Mouse (Mus musculus): Measurements from ENCODE around the gene Megf6. TPM values are rescaled to one million over a fixed set of nuclear protein-coding genes. Genes with fewer than 3 reads are reported as not detected.
A peak's percentile ranks its signal among the peaks of the same experiment; 100 is the strongest.

The Megf6 gene
- polyA plus RNA-seq, 1 experiment from 2014 or later = 25.2 TPM

DNA sequence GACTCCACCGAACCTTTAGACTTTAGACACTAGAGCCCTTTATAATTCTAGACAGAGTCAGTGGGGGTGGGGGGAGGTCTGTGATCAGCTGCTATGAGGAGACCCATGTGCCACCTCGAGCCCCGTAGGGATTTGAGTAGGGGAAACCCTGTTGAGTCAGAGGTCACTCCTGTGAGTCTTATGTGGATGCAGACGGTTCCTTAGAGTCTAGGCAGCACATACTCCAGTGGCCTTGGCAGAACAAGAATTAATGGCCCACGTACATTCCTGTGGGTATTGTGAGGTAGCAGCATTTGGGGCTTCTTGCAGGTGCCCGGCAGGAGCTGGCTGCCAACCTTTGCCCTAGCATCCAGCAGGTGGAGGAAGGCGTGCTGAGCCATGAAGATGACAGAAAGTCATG lies 60.9 kb downstream of the Megf6 start:
- H3K4me1 ChIP-seq (ENCODE audit: control insufficient read depth, insufficient read depth, low read length) = 0 out of 2 replicates have a peak, but pooled peaks cover 4% of the 10 kb centered on the region
- H3K9ac ChIP-seq (ENCODE audit: low read length) = no peak overlapping the region
- no peak overlapping the region for H3K4me3 ChIP-seq (replicated peaks; ENCODE audit: low read length)
- H3K9me3 ChIP-seq (replicated peaks; ENCODE audit: control insufficient read depth, low read length) = no peaks in the 10 kb centered on the region
- H3K4me2 ChIP-seq (ENCODE audit: low read depth, low read length) = no peak overlapping the region
- H3K36me3 ChIP-seq (ENCODE audit: control insufficient read depth, insufficient read depth, low read length) = no peaks in the 10 kb centered on the region
- no peak overlapping the region for H3K27ac ChIP-seq (ENCODE audit: low read length)
- no peaks in the 10 kb centered on the region for H3K27me3 ChIP-seq (ENCODE audit: control insufficient read depth, insufficient read depth, low read length)
- no peak for ATAC-seq (ENCODE audit: insufficient read depth, low FRiP score)
- 72% methylated on average over 7 of the region's 7 CpGs for WGBS

GRCm38 (mm10) chr4:154232295-154232694 lies 61.8 kb downstream of the Megf6 start:
- H3K9ac ChIP-seq (ENCODE audit: low read length) = no peak overlapping the region
- H3K4me2 ChIP-seq (ENCODE audit: low read depth, low read length) = no peak overlapping the region
- no peak overlapping the region for H3K27ac ChIP-seq (ENCODE audit: low read length)
- no peaks in the 10 kb centered on the region for H3K36me3 ChIP-seq (ENCODE audit: control insufficient read depth, insufficient read depth, low read length)
- 43% methylated on average over 4 of the region's 4 CpGs for WGBS
- no peaks in the 10 kb centered on the region for H3K9me3 ChIP-seq (replicated peaks; ENCODE audit: control insufficient read depth, low read length)
- ATAC-seq (ENCODE audit: insufficient read depth, low FRiP score) = no peak
- H3K4me3 ChIP-seq (replicated peaks; ENCODE audit: low read length) = no peak overlapping the region
- H3K4me1 ChIP-seq (ENCODE audit: control insufficient read depth, insufficient read depth, low read length) = peaks cover 11% of the 10 kb centered on the region; the same call in 1 of the 2 replicates
- H3K27me3 ChIP-seq (ENCODE audit: control insufficient read depth, insufficient read depth, low read length) = no peaks in the 10 kb centered on the region

DNA sequence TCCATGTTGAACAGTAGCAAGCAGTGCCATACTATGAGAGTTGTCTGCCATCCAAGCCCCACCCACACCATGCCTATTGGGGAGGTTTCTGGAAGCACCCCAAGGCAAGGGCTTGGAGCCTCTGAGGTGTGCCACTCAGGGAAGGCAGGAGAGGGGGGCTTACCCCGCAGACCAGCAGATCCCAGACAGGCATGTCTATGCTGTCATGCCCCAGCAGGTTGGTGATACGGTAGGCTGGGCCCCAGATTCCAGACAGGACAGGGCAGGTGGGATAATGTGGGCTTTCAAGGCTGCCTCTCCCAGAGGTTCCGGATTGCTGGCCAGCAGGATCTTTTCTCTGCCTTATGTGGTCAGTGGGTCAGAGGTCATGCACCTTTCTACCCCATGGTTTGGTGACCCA lies 65.5 kb downstream of the Megf6 start:
- Histone ChIP-seq H3K36me3 (ENCODE audit: control insufficient read depth, insufficient read depth, low read length) (no peaks in the 10 kb centered on the region), H3K27me3 (ENCODE audit: control insufficient read depth, insufficient read depth, low read length) (no peaks in the 10 kb centered on the region), H3K9ac (ENCODE audit: low read length) (no peak overlapping the region), H3K4me1 (ENCODE audit: control insufficient read depth, insufficient read depth, low read length) (peaks cover 15% of the 10 kb centered on the region; the same call in 1 of the 2 replicates), H3K27ac (ENCODE audit: low read length) (peak overlapping the region; percentile 70), H3K9me3 (replicated peaks; ENCODE audit: control insufficient read depth, low read length) (no peaks in the 10 kb centered on the region), H3K4me3 (replicated peaks; ENCODE audit: low read length) (no peak overlapping the region), H3K4me2 (ENCODE audit: low read depth, low read length) (no peak overlapping the region)
- no peak for ATAC-seq (ENCODE audit: insufficient read depth, low FRiP score)
- WGBS = 66% methylated on average over 3 of the region's 3 CpGs

DNA sequence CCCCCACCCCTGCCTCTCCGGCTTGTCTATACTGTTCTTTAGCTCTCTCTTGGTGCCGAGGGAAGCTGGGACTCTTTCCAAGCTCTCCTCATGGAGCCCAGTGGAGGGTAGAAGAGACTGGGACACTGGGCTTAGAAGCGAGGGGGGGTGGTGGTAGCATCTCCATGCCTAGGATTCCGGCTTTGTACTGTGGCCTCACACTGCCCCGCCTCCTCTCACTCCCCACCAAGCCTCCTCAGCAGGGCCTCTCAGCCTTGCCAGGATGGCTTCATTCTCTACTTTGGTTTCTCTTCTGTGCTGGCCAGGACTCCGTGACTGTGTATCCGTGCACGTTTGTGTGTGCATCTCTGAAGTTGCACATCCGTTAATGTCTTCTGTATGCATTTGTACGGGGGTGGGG lies 66.4 kb downstream of the Megf6 start:
- peak overlapping the region; percentile 64; the same call in 1 of the 2 replicates for H3K9ac ChIP-seq (ENCODE audit: low read length)
- H3K4me2 ChIP-seq (ENCODE audit: low read depth, low read length) = peak overlapping the region; percentile 53
- peak overlapping the region; percentile 35 for H3K4me3 ChIP-seq (replicated peaks; ENCODE audit: low read length)
- H3K27me3 ChIP-seq (ENCODE audit: control insufficient read depth, insufficient read depth, low read length) = no peaks in the 10 kb centered on the region
- H3K27ac ChIP-seq (ENCODE audit: low read length) = peak overlapping the region; percentile 70
- peaks cover 15% of the 10 kb centered on the region; the same call in 1 of the 2 replicates for H3K4me1 ChIP-seq (ENCODE audit: control insufficient read depth, insufficient read depth, low read length)
- no peaks in the 10 kb centered on the region for H3K9me3 ChIP-seq (replicated peaks; ENCODE audit: control insufficient read depth, low read length)
- ATAC-seq (ENCODE audit: insufficient read depth, low FRiP score) = peak; percentile 30; the same call in 1 of the 2 replicates
- no peaks in the 10 kb centered on the region for H3K36me3 ChIP-seq (ENCODE audit: control insufficient read depth, insufficient read depth, low read length)
- whole genome bisulfite sequencing = 15% methylated on average over 10 of the region's 10 CpGs

DNA sequence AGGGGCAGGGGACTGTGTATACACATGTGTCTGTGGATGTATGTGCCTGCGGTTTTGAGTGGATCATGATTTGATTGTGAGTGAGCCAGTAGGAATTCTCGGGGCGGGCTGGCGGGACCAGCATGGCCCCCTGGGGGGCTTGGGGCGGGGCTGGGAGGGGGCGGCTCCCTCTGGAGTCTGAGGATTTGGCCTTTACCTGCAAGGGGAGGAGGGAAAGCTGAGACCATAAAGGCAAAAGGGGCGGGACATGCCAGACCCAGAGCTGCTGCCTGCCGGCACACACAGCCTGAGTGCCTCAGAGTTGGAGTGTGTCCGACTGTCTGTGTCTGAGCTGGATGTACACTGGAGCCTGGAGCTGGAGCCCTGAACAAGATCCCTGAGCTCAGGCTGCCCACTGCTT lies 66.8 kb downstream of the Megf6 start:
- Histone ChIP-seq H3K9ac (ENCODE audit: low read length) (peak overlapping the region; percentile 64; the same call in 1 of the 2 replicates), H3K9me3 (replicated peaks; ENCODE audit: control insufficient read depth, low read length) (no peaks in the 10 kb centered on the region), H3K4me3 (replicated peaks; ENCODE audit: low read length) (peak overlapping the region; percentile 35), H3K27ac (ENCODE audit: low read length) (peak overlapping the region; percentile 70), H3K36me3 (ENCODE audit: control insufficient read depth, insufficient read depth, low read length) (no peaks in the 10 kb centered on the region), H3K4me1 (ENCODE audit: control insufficient read depth, insufficient read depth, low read length) (peaks cover 13% of the 10 kb centered on the region; the same call in 1 of the 2 replicates), H3K27me3 (ENCODE audit: control insufficient read depth, insufficient read depth, low read length) (no peaks in the 10 kb centered on the region), H3K4me2 (ENCODE audit: low read depth, low read length) (peak overlapping the region; percentile 53)
- peak; percentile 63 for ATAC-seq (ENCODE audit: insufficient read depth, low FRiP score)
- WGBS = 3% methylated on average over 9 of the region's 9 CpGs

DNA sequence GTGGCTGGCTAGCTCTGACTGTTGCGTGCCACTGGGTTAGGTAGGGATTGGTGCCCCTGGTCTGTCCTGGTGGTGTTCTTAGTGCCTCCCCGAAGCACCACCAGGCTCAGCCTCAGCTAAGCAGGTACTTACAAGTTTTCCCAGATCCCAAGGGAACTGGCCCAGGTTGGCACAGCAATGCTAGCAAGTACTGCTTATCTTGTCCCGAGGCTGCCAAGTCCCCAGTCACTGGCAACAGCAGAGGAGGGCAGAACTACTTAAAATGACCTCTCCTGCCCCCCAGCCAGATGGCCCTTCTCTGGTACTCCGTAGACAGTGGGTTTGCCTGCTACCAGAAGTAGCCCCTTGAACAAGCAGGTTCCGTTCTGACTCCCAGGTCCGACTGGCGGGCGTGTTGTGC lies 68.7 kb downstream of the Megf6 start:
- Histone ChIP-seq H3K9ac (ENCODE audit: low read length) (no peak overlapping the region), H3K4me2 (ENCODE audit: low read depth, low read length) (no peak overlapping the region), H3K36me3 (ENCODE audit: control insufficient read depth, insufficient read depth, low read length) (no peaks in the 10 kb centered on the region), H3K4me1 (ENCODE audit: control insufficient read depth, insufficient read depth, low read length) (peaks cover 10% of the 10 kb centered on the region; the same call in 1 of the 2 replicates), H3K9me3 (replicated peaks; ENCODE audit: control insufficient read depth, low read length) (no peaks in the 10 kb centered on the region), H3K27ac (ENCODE audit: low read length) (no peak overlapping the region), H3K27me3 (ENCODE audit: control insufficient read depth, insufficient read depth, low read length) (no peaks in the 10 kb centered on the region), H3K4me3 (replicated peaks; ENCODE audit: low read length) (no peak overlapping the region)
- WGBS = 81% methylated on average over 8 of the region's 8 CpGs
- ATAC-seq (ENCODE audit: insufficient read depth, low FRiP score) = no peak

DNA sequence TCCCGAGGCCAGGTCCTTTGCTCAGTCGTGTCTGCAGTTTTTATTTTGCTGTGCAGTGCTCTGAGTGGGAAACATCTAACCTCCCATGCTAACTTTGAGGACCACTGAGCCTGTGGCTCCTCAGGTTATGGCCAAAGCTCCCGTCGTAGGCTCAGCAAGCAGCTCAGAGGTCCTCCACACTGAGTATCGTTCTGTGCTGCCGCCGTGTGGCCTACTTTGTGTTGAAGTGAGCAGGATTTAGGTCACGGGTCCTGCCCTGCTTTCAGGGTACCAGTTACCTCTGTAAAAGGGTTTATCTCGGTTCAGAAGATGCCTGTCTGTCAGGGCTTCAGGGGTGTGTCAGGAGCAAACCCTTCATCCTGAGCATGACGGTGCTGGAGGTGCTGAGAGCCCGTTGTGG lies 70.1 kb downstream of the Megf6 start:
- Histone ChIP-seq H3K9ac (ENCODE audit: low read length) (no peak overlapping the region), H3K4me2 (ENCODE audit: low read depth, low read length) (no peak overlapping the region), H3K36me3 (ENCODE audit: control insufficient read depth, insufficient read depth, low read length) (no peaks in the 10 kb centered on the region), H3K27me3 (ENCODE audit: control insufficient read depth, insufficient read depth, low read length) (no peaks in the 10 kb centered on the region), H3K4me1 (ENCODE audit: control insufficient read depth, insufficient read depth, low read length) (peaks cover 10% of the 10 kb centered on the region; the same call in 1 of the 2 replicates), H3K9me3 (replicated peaks; ENCODE audit: control insufficient read depth, low read length) (no peaks in the 10 kb centered on the region), H3K4me3 (replicated peaks; ENCODE audit: low read length) (no peak overlapping the region), H3K27ac (ENCODE audit: low read length) (no peak overlapping the region)
- no peak for ATAC-seq (ENCODE audit: insufficient read depth, low FRiP score)
- WGBS = 65% methylated on average over 11 of the region's 11 CpGs

GRCm38 (mm10) chr4:154245342-154245741 lies 74.8 kb downstream of the Megf6 start:
- ATAC-seq (ENCODE audit: insufficient read depth, low FRiP score) = no peak
- Histone ChIP-seq H3K9ac (ENCODE audit: low read length) (no peak overlapping the region), H3K36me3 (ENCODE audit: control insufficient read depth, insufficient read depth, low read length) (no peaks in the 10 kb centered on the region), H3K27me3 (ENCODE audit: control insufficient read depth, insufficient read depth, low read length) (no peaks in the 10 kb centered on the region), H3K9me3 (replicated peaks; ENCODE audit: control insufficient read depth, low read length) (no peaks in the 10 kb centered on the region), H3K27ac (ENCODE audit: low read length) (no peak overlapping the region), H3K4me1 (ENCODE audit: control insufficient read depth, insufficient read depth, low read length) (peaks cover 18% of the 10 kb centered on the region), H3K4me3 (replicated peaks; ENCODE audit: low read length) (no peak overlapping the region), H3K4me2 (ENCODE audit: low read depth, low read length) (no peak overlapping the region)
- WGBS = 77% methylated on average over 7 of the region's 7 CpGs

GRCm38 (mm10) chr4:154246115-154247040 lies 75.8 kb downstream of the Megf6 start:
- H3K27me3 ChIP-seq (ENCODE audit: control insufficient read depth, insufficient read depth, low read length) = no peaks in the 10 kb centered on the region
- peaks cover 18% of the 10 kb centered on the region for H3K4me1 ChIP-seq (ENCODE audit: control insufficient read depth, insufficient read depth, low read length)
- no peaks in the 10 kb centered on the region for H3K9me3 ChIP-seq (replicated peaks; ENCODE audit: control insufficient read depth, low read length)
- peak overlapping the region; percentile 59 for H3K4me2 ChIP-seq (ENCODE audit: low read depth, low read length)
- WGBS = 9% methylated on average over 18 of the region's 19 CpGs
- peak overlapping the region; percentile 38; the same call in 1 of the 2 replicates for H3K27ac ChIP-seq (ENCODE audit: low read length)
- peak overlapping the region; percentile 35 for H3K4me3 ChIP-seq (replicated peaks; ENCODE audit: low read length)
- no peaks in the 10 kb centered on the region for H3K36me3 ChIP-seq (ENCODE audit: control insufficient read depth, insufficient read depth, low read length)
- H3K9ac ChIP-seq (ENCODE audit: low read length) = peak overlapping the region; percentile 46; the same call in 1 of the 2 replicates
- peak; percentile 74 for ATAC-seq (ENCODE audit: insufficient read depth, low FRiP score)

Data from stomach, embryonic 16.5 days (tissue).